Mouse (Mus musculus): Measurements from ENCODE around the gene Miox. TPM values are rescaled to one million over a fixed set of nuclear protein-coding genes. Genes with fewer than 3 reads are reported as not detected.

Gene Miox
- polyA plus RNA-seq, 1 experiment from 2014 or later, result not detected

- Histone ChIP-seq H3K27me3 (no peaks in the 10 kb centered on the region), H3K9ac (replicated peaks) (no peak overlapping the region), H3K9me3 (no peaks in the 10 kb centered on the region), H3K27ac (peak overlapping the region; percentile 53; the same call in 1 of the 2 replicates), H3K4me2 (no peak overlapping the region), H3K4me1 (replicated peaks) (peaks cover 14% of the 10 kb centered on the region), H3K4me3 (replicated peaks) (no peak overlapping the region), H3K36me3 (peaks cover 45% of the 10 kb centered on the region)
- ATAC-seq (ENCODE audit: insufficient number of reproducible peaks, insufficient read depth, low FRiP score, low TSS enrichment, low read depth), result no peak
- 84% methylated on average over 5 of the region's 5 CpGs for WGBS
Measured at GRCm38 (mm10) chr15:89350447-89350846, 16.2 kb downstream of the Miox start.

- peaks cover 45% of the 10 kb centered on the region for H3K36me3 ChIP-seq
- peaks cover 14% of the 10 kb centered on the region for H3K4me1 ChIP-seq (replicated peaks)
- no peak overlapping the region for H3K27ac ChIP-seq
- no peak overlapping the region for H3K4me2 ChIP-seq
- 89% methylated on average over 15 of the region's 15 CpGs for WGBS
- no peak for ATAC-seq (ENCODE audit: insufficient number of reproducible peaks, insufficient read depth, low FRiP score, low TSS enrichment, low read depth)
- no peaks in the 10 kb centered on the region for H3K27me3 ChIP-seq
- H3K9me3 ChIP-seq, result no peaks in the 10 kb centered on the region
- no peak overlapping the region for H3K4me3 ChIP-seq (replicated peaks)
- H3K9ac ChIP-seq (replicated peaks), result no peak overlapping the region
Measured at GRCm38 (mm10) chr15:89351302-89351701, 17.1 kb downstream of the Miox start.

- Histone ChIP-seq H3K4me1 (replicated peaks) (peaks cover 17% of the 10 kb centered on the region), H3K9ac (replicated peaks) (no peak overlapping the region), H3K4me3 (replicated peaks) (no peak overlapping the region), H3K9me3 (no peaks in the 10 kb centered on the region), H3K4me2 (no peak overlapping the region), H3K27me3 (no peaks in the 10 kb centered on the region), H3K36me3 (peaks cover 45% of the 10 kb centered on the region), H3K27ac (no peak overlapping the region)
- 93% methylated on average over 14 of the region's 14 CpGs for WGBS
- no peak for ATAC-seq (ENCODE audit: insufficient number of reproducible peaks, insufficient read depth, low FRiP score, low TSS enrichment, low read depth)
Measured at GRCm38 (mm10) chr15:89352054-89352453, 17.9 kb downstream of the Miox start.

- WGBS, result 97% methylated on average over 12 of the region's 12 CpGs
Measured at GRCm38 (mm10) chr15:89352795-89353194, 18.6 kb downstream of the Miox start.

GRCm38 (mm10) chr15:89353837-89354236, 19.6 kb downstream of the Miox start:
- Histone ChIP-seq H3K4me1 (replicated peaks) (peaks cover 21% of the 10 kb centered on the region), H3K9ac (replicated peaks) (peak overlapping the region; percentile 89; the same call in 1 of the 2 replicates), H3K27me3 (no peaks in the 10 kb centered on the region), H3K27ac (no peak overlapping the region), H3K4me2 (peak overlapping the region; percentile 86; the same call in 1 of the 2 replicates), H3K36me3 (peaks cover 45% of the 10 kb centered on the region), H3K9me3 (no peaks in the 10 kb centered on the region), H3K4me3 (replicated peaks) (0 out of 2 replicates have a peak overlapping the region, but pooled peaks have one; percentile 82)
- 95% methylated on average over 16 of the region's 16 CpGs for WGBS
- ATAC-seq (ENCODE audit: insufficient number of reproducible peaks, insufficient read depth, low FRiP score, low TSS enrichment, low read depth), result no peak

More at GRCm38 (mm10) chr15:89352795-89353194, 18.6 kb downstream of the Miox start:
- ATAC-seq (ENCODE audit: insufficient number of reproducible peaks, insufficient read depth, low FRiP score, low TSS enrichment, low read depth), result no peak
- H3K9ac ChIP-seq (replicated peaks), result no peak overlapping the region
- H3K27me3 ChIP-seq, result no peaks in the 10 kb centered on the region
- peaks cover 21% of the 10 kb centered on the region for H3K4me1 ChIP-seq (replicated peaks)
- H3K9me3 ChIP-seq, result no peaks in the 10 kb centered on the region
- H3K4me2 ChIP-seq, result no peak overlapping the region
- H3K27ac ChIP-seq, result no peak overlapping the region
- peaks cover 45% of the 10 kb centered on the region for H3K36me3 ChIP-seq
- no peak overlapping the region for H3K4me3 ChIP-seq (replicated peaks)

- Histone ChIP-seq H3K36me3 (peaks cover 48% of the 10 kb centered on the region), H3K4me2 (peak overlapping the region; percentile 86), H3K27me3 (no peaks in the 10 kb centered on the region), H3K4me3 (replicated peaks) (peak overlapping the region; percentile 82), H3K27ac (no peak overlapping the region), H3K9ac (replicated peaks) (peak overlapping the region; percentile 89), H3K9me3 (no peaks in the 10 kb centered on the region), H3K4me1 (replicated peaks) (peaks cover 21% of the 10 kb centered on the region)
- WGBS, result 83% methylated on average over 7 of the region's 7 CpGs
- ATAC-seq (ENCODE audit: insufficient number of reproducible peaks, insufficient read depth, low FRiP score, low TSS enrichment, low read depth), result no peak
Measured at GRCm38 (mm10) chr15:89354455-89354854, 20.3 kb downstream of the Miox start.

- peak; percentile 83 for ATAC-seq (ENCODE audit: insufficient number of reproducible peaks, insufficient read depth, low FRiP score, low TSS enrichment, low read depth)
- Histone ChIP-seq H3K9ac (replicated peaks) (peak within 1 kb of the TSS; percentile 89), H3K27ac (peak within 1 kb of the TSS; percentile 92), H3K36me3 (peaks cover 50% of the 10 kb centered on the region), H3K9me3 (no peaks in the 10 kb centered on the region), H3K4me1 (replicated peaks) (peaks cover 21% of the 10 kb centered on the region), H3K4me3 (replicated peaks) (peak within 1 kb of the TSS; percentile 82), H3K4me2 (peak within 1 kb of the TSS; percentile 86), H3K27me3 (no peaks in the 10 kb centered on the region)
- WGBS, result under 1% methylated on average over 62 of the region's 64 CpGs
Measured at GRCm38 (mm10) chr15:89355241-89356187, 21.3 kb downstream of the Miox start, which contains the start of the genes Lmf2 and Ncaph2. Lmf2 (minus strand) TSS chr15:89355659. Ncaph2 (plus strand) TSS chr15:89355719.

GRCm38 (mm10) chr15:89356372-89356771, 22.2 kb downstream of the Miox start:
- peak overlapping the region; percentile 82 for H3K4me3 ChIP-seq (replicated peaks)
- H3K27me3 ChIP-seq, result no peaks in the 10 kb centered on the region
- 1% methylated on average over 15 of the region's 15 CpGs for WGBS
- H3K36me3 ChIP-seq, result peaks cover 50% of the 10 kb centered on the region
- peaks cover 21% of the 10 kb centered on the region for H3K4me1 ChIP-seq (replicated peaks)
- H3K27ac ChIP-seq, result peak overlapping the region; percentile 92
- ATAC-seq (ENCODE audit: insufficient number of reproducible peaks, insufficient read depth, low FRiP score, low TSS enrichment, low read depth), result 0 out of 2 replicates have a peak, but pooled peaks have one; percentile 29
- H3K9ac ChIP-seq (replicated peaks), result peak overlapping the region; percentile 89
- no peaks in the 10 kb centered on the region for H3K9me3 ChIP-seq
- H3K4me2 ChIP-seq, result peak overlapping the region; percentile 86

GRCm38 (mm10) chr15:89358784-89359183, 24.6 kb downstream of the Miox start:
- 86% methylated on average over 3 of the region's 3 CpGs for WGBS
- Histone ChIP-seq H3K4me3 (replicated peaks) (no peak overlapping the region), H3K36me3 (peaks cover 49% of the 10 kb centered on the region), H3K9me3 (no peaks in the 10 kb centered on the region), H3K9ac (replicated peaks) (no peak overlapping the region), H3K27ac (no peak overlapping the region), H3K4me2 (no peak overlapping the region), H3K4me1 (replicated peaks) (peaks cover 20% of the 10 kb centered on the region), H3K27me3 (no peaks in the 10 kb centered on the region)
- no peak for ATAC-seq (ENCODE audit: insufficient number of reproducible peaks, insufficient read depth, low FRiP score, low TSS enrichment, low read depth)

- Histone ChIP-seq H3K27ac (no peak overlapping the region), H3K27me3 (no peaks in the 10 kb centered on the region), H3K36me3 (peaks cover 87% of the 10 kb centered on the region), H3K4me3 (replicated peaks) (no peak overlapping the region), H3K9me3 (no peaks in the 10 kb centered on the region), H3K9ac (replicated peaks) (no peak overlapping the region), H3K4me1 (replicated peaks) (no peaks in the 10 kb centered on the region), H3K4me2 (no peak overlapping the region)
- WGBS, result 91% methylated on average over 7 of the region's 7 CpGs
- ATAC-seq (ENCODE audit: insufficient number of reproducible peaks, insufficient read depth, low FRiP score, low TSS enrichment, low read depth), result no peak
Measured at GRCm38 (mm10) chr15:89363051-89363450, 28.9 kb downstream of the Miox start.

GRCm38 (mm10) chr15:89365141-89365551, 30.9 kb downstream of the Miox start:
- H3K36me3 ChIP-seq, result peaks cover 98% of the 10 kb centered on the region
- ATAC-seq (ENCODE audit: insufficient number of reproducible peaks, insufficient read depth, low FRiP score, low TSS enrichment, low read depth), result no peak
- no peaks in the 10 kb centered on the region for H3K4me1 ChIP-seq (replicated peaks)
- H3K4me2 ChIP-seq, result no peak overlapping the region
- no peaks in the 10 kb centered on the region for H3K27me3 ChIP-seq
- no peak overlapping the region for H3K27ac ChIP-seq
- WGBS, result 90% methylated on average over 4 of the region's 4 CpGs
- H3K4me3 ChIP-seq (replicated peaks), result no peak overlapping the region
- no peak overlapping the region for H3K9ac ChIP-seq (replicated peaks)
- no peaks in the 10 kb centered on the region for H3K9me3 ChIP-seq

All from limb, embryonic 12.5 days (tissue).